Mouse (Mus musculus) kidney, adult 8-10 months (tissue): Measurements from ENCODE around the gene Olfr1211.

Experiments used
- DNase-seq, 2 experiments: peaks; one replicate each; pipeline ENCODE4 v3.0.0; 2022

Olfr1211 gene

DNA sequence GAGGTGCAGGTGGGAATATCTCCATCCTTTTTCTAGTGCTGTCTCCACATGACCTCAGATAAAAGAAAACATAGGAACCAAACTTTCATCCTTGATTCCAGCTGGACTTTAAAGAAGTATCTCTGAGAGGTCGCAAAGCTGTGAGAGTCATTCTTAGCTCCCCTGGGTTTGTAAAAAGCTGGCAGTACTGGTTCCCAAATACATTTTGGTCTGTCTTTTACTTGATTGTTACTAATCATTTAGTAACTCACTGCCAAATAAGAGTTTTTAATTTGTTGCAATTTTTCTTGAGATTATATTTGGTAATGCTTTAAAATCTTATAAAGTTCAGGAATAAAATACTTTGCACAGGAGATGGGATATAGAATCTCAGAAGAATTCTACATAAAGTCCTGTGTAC, at the start of gene Olfr1211:
Gene Olfr1211 (minus strand): TSS at position 101 of the 400 bp plus-strand sequence.
- DNase-seq: no peak

DNA sequence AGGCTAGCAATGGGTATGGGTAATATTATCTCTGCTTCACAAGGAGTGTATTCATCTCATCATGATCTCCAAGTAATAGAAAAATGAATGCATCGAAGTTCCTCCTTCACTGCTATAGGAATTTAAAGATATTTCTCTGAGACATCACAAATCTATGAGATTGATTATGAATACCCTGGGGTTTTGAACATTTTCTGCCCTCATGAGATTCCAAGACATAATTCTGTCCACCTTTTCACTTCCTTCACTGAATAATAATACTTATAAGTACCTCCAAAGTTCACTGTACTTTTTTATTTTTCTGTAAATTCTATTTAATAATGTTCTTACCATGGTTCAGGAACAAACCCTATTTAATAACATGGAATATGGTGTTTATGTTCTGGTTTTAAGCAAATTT, 42.3 kb upstream of the Olfr1211 start, which contains the start of gene Gm13762:
Gene Gm13762 (minus strand): TSS at position 101 of the 400 bp plus-strand sequence.
- no peak for DNase-seq

DNA sequence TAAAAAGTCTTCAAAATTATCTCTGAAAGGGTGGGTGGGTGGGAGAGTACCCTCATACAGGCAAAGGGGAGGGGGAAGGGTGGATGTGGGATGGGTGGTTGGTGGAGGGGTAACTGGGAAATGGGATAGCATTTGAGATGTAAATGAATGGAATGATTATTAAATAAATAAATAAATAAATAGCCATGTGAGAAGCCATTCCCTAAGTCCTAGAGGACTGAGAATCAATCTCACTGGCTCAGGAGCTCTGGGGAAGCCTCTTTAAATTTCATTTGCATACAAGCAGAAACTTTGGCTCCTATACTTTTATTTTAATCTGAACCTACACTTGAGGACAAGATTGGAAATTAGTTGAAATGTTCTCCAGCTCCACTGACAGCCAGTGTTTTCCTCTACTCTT, 15.8 kb upstream of the Olfr1211 start, which contains the start of gene Olfr1212:
Gene Olfr1212 (plus strand): TSS at position 301 of the 400 bp plus-strand sequence.
- DNase-seq: no peak

DNA sequence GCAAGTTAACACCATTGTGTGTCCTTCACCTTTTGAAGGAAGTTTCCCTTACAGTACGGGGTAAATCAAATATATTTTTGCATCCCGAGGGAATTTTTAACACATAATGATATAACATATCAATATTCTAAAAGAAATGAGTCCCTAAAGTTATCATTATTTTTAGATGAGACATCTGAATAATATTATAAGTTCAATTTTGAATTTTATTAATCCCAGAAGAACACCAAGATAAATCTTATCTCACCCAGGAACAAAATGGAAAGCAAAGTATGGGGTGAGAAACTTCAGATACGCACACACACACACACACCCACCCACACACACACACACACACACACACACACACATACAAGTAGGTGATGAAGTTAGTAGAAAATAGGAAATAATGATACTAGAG, 22.9 kb downstream of the Olfr1211 start, which contains the start of gene Olfr1209:
Gene Olfr1209 (minus strand): TSS at position 101 of the 400 bp plus-strand sequence.
- DNase-seq: no peak

DNA sequence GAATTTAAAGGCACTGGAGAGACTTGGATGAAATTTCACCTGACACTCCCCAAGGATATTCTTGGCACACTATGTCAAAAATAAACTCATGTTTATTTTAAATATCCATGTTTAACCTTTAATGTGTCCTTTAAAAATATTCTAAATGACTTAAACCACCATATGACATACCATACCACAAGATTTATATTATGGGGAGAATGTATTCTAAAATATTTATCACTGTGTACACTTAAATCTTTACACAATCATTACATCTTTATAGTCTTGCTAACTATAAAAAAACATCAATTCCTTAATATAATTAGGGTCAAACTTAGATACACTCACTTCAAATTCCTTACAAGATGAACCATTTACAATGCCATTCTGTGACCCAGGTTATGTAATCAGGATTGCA, 35.7 kb downstream of the Olfr1211 start, which contains the start of gene Olfr1208:
Gene Olfr1208 (minus strand): TSS at position 101 of the 400 bp plus-strand sequence.
- DNase-seq: no peak
